Mouse (Mus musculus): Measurements from ENCODE around the gene Prkch.

The Prkch gene

DNA sequence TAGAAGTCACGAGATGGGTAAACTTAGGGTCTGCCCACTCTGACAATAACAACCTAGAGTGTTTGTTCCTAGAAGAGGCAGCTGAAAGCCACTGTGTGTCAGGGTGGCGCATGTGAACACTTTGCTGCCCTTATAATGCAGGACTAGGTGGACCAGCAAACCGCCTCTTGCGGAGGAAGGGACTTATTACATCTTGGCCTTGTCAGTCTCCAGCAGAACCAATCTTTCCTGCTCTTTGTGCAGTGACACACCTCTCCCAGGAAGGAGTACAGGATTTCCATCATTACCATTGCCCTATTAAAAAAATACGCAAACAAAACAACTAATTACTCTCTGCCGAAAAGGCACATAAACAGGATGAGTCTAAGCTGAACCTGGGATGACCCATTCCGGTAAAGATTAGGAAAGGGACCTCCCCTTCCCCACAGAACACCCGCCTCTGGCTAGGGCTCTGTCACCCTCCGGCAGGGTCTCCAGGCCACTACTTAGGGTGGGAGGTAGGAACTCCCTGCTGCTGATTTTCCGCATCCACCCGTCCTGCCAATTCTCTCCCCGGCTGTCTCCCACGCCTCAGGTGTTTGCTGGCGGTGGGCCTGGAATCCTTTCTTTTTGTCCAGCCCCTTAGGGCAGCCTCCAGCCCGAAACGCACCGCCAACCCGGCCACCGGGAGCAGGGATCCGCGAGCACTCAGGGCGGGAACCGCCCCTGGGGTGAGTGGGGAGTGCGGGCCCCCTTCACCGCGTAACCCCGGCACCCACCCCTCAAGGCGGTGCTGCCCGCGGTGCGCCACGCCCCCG, 585 bp upstream of the Prkch start:
- peak; percentile 59 for DNase-seq

GRCm38 (mm10) chr12:73585241-73585801, 725 bp downstream of the Prkch start:
- peak; percentile 24 for DNase-seq

DNA sequence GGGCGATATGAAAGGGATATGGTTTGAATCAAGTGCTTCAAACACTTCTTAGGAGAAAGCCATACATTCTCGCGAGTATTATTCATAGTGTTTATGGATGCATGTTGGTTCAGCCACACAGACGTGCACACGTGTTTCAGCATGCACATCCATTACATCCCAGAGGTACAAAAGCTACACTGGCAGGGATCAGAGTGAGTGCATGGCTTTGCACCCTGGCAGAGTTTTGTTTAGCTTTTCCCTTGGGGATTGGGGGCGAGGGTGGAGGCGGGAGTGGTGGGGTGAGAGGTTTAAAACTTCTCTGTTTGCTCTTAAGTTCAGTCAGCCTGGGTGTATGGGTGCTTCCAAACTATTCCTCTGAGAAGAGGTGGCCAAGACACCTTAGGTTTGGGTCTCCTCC, 1.3 kb downstream of the Prkch start:
- peak; percentile 40 for DNase-seq

- no peak for DNase-seq
These were observed 2.7 kb downstream of the Prkch start for GRCm38 (mm10) chr12:73587262-73587661.

- DNase-seq, result peak; percentile 50
These were observed 6.2 kb downstream of the Prkch start for GRCm38 (mm10) chr12:73590627-73591276.

DNA sequence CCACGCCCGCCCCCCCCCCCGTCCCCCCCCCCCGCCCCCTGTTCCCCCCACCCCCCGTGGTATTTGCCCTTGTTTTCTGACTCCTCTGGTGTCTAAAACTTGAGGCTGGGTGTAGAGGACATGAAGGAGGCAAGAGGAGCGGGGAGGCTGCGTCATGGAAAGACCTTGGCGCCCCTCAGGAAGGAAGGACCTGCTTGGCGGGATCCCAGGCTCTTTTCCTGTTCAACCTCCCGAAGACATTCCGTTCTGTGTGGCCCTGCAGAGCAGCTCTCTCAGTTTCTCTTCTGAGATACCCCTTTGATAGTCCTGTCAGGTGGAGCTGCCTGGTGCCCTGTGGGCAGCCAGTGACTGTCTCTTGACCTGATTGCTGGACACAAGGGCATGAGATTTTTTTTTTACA, 7.0 kb downstream of the Prkch start:
- no peak for DNase-seq

DNA sequence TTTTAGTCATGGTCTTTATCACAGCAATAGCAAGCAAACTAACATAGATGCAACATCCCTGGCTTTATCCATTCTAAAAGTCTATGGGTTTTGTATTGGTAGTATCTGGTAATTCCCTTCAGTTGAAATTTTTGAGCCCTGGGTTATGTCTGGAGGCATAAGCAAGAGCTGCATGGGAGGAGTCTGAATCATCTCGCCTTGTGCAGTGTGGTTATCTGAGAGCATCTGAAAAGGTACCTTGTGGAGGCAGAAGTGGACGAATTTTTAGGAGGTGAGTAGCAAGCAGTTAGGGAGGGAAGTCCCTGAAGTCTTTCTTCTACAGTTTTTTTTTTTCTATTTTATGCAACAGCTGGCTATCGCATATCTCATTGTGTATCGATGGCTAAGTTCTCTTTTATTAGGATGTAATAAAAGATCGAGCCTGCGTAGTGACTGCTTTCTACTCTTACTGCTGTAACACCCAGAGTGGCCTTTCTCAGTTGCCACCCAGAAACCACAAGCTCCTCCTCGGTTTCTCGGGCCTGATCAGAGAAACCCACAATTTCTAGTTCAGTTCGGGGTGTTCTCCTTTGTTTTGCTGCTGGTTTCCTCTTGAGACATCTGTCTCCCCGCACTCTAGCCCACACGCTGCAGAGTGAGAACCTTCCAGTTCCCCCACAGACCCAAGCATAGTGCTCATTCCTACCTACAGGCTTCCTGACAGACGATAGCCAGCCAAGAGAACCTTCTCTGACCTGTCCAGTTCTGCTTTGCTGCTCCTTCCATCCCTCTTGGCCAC, 8.6 kb downstream of the Prkch start:
- DNase-seq, result no peak

GRCm38 (mm10) chr12:73594177-73594745, 9.7 kb downstream of the Prkch start:
- DNase-seq, result no peak

DNA sequence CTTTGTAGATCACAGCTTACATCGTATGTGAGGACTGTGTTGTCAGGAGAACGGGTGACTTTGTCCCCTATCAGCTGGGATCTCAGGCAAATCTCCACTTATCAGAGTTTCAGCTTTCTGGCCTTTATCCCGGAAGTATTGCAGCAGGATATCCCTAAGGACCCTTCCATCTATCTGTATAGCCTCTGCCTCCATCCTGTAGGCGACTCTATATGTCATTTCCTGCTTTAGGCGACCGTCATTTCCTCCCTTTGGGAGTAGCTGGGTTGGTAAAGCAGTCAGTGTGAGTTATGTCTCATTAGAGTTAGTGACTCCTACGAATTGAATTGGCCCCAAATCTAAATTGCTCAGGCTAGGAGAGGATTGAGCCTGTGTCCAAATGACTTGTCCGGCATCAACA, 10.6 kb downstream of the Prkch start:
- DNase-seq, result no peak

- peak; percentile 50 for DNase-seq
These were observed 13.6 kb downstream of the Prkch start for GRCm38 (mm10) chr12:73598241-73598640.

DNA sequence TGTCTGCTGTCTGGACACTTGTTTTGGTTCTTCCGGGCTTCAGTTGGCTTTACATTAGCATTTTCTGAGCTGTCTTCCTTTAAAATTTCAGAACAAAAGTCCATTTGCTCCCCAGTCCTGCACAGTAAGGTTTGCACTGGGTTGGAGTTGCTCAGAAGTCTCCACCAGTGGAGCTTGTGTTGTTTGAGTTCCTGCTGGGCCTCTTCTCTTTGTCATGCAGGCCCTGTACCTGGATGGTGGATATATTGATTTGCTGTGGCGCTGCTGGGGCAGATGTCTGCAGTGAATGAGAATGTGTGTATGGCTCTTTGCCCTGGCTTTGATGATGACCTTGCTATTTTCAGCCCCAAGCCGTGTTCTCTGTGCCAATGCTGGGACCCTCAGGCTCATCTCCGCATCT, 15.9 kb downstream of the Prkch start:
- DNase-seq, result no peak

DNA sequence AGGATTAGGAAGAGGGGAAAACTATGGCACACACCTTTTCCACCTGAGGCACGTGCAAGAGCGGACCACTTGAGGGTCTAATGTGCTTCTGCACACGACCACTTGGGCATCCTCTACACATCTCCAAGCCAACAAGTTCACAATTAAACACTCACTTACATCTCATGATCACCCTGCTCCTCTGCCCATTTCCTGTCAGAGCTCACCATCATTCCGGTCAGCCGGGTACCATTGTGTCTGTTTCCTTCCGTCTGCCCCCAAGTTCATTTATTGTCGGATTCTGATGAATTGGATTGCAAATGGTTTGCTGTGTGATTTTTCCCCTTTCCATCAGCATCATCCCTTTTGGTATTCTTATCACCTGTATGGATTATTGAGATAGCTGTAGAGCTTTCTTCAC, 18.4 kb downstream of the Prkch start:
- no peak for DNase-seq

DNA sequence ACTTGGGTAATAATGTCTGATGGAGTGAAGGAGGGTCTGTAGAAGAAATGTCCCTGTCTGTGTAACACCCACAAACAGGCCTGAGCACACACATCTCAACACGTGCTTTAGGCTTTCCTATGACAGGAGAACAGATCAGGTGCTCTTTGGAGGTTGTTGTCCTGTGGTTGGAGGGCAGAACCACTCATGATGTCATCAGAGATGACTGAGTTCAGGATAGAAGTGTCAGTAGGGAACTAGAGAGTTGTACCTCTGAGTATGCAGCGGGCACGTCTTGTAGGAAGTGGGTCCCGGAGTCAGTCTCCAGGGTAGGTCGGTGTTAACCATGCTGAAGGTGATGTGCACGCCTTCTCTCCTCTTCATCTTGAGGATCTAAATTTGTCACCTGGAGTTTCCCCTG, 19.1 kb downstream of the Prkch start:
- no peak for DNase-seq

GRCm38 (mm10) chr12:73604762-73605161, 20.2 kb downstream of the Prkch start:
- no peak for DNase-seq

- DNase-seq, result no peak
These were observed 20.6 kb downstream of the Prkch start for GRCm38 (mm10) chr12:73605174-73605573.

GRCm38 (mm10) chr12:73607381-73608064, 22.9 kb downstream of the Prkch start:
- peak; percentile 27 for DNase-seq

- peak; percentile 41 for DNase-seq
These were observed 23.4 kb downstream of the Prkch start for GRCm38 (mm10) chr12:73608065-73608397.

DNA sequence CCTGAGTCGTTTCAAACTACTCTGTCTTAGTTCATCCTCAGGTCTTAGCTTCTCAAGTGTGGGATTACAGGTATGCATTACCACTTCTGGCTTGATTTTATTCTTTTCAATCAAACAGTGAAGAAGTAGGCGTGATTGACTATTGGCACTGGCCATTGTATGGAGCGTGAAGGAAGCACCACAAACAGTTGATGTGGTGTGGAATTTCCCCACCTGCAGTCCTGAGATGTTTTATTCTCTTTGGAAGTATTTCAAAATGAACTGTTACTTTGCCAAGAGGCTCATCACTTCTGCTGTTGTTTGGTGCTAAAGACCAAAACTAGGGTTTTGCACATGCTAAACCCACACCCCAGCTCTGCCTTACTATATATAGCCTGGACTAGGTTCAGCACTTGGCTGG, 24.7 kb downstream of the Prkch start:
- DNase-seq, result no peak

DNA sequence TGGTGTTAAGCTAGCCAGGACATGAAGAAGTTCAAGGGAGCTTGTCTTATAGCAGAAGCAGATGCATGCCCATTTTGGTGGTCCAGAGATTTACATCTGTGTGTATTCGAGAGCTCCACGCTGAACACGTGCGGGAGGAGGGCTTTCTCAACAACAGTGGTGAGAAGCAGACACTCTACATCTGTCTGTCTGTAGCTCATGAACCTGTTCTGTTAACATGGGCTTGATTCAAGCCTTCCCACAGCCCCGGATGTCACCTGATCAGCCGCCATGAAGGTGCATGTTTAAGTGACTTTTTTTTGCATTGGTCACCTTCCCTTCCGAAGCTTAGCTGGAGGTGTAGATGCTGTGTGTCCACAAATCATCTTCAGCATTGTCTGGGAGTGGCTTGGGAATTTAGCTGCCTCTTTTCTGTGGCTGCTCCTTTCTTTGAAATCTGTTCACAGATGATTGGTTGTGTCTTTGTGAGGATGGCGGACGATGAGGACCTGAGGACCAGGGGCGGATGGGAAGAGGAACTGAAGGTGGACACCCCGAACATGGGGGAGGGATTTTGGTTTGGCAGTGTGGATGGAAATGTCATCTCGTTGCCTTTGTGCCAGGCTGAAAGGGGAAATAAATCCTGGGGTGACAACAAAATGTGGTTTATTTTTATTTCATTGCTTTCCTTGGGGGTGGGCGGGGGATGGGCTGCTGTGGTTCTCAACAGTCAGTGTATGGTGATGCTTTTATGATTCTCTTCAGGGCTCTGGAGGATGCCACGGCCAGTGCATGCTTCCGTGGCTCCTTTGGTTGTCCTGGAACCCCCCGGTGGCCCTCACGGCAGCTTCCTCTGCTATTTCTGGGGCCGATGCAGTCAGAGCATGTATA, 25.3 kb downstream of the Prkch start:
- no peak for DNase-seq

DNA sequence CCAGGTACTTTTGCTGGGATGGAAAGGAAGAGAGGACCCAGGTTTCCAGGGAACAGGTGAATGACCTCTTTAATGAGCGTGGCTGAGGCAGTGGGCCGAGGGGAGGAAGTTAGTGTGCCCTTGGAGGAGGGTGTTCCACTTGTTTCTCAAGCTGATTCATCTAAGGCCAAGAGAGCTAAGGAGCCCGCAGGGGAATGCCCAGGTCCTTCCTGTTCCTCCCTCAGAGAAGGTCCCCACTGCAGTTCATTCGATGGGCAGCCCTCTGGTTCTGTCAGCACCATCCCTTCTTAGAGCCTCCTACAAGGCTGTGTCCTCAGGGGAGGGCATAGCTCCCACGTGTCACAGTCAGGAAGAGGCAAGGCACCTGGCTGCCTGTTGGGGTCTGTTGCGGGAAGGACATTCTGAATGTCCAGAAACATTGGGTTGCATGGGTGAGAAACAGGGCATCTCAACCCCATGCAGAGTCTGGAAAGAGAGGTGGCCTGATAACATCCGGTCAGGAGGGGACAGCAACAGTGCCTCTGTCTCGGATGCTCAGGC, 26.3 kb downstream of the Prkch start:
- no peak for DNase-seq

- DNase-seq, result no peak
These were observed 27.1 kb downstream of the Prkch start for GRCm38 (mm10) chr12:73611741-73612140.
